Mouse (Mus musculus): ENCODE data around the gene Fastk. TPM values are rescaled to one million over a fixed set of nuclear protein-coding genes. Genes with fewer than 3 reads are reported as not detected.

The Fastk gene
- total RNA-seq (2021): 10 to 100 TPM; 89.8 to 91.1 TPM
- long read RNA-seq, experiment 1, transcript Fastk-201 (10 exons, 1,893 nt): major isoform, 83 of 150 reads
- long read RNA-seq, experiment 1, transcript Fastk-213 (9 exons, 2,552 nt): minor isoform, 7 of 150 reads
- long read RNA-seq, experiment 1, partial matches to known transcripts: 18 of 150 reads
- long read RNA-seq, experiment 1, other reads (novel, unspliced or antisense): 41 of 150 reads
- long read RNA-seq, experiment 2, transcript Fastk-201 (10 exons, 1,893 nt): major isoform, 46 of 85 reads
- long read RNA-seq, experiment 2, partial matches to known transcripts: 4 of 85 reads
- long read RNA-seq, experiment 2, other reads (novel, unspliced or antisense): 29 of 85 reads

DNA sequence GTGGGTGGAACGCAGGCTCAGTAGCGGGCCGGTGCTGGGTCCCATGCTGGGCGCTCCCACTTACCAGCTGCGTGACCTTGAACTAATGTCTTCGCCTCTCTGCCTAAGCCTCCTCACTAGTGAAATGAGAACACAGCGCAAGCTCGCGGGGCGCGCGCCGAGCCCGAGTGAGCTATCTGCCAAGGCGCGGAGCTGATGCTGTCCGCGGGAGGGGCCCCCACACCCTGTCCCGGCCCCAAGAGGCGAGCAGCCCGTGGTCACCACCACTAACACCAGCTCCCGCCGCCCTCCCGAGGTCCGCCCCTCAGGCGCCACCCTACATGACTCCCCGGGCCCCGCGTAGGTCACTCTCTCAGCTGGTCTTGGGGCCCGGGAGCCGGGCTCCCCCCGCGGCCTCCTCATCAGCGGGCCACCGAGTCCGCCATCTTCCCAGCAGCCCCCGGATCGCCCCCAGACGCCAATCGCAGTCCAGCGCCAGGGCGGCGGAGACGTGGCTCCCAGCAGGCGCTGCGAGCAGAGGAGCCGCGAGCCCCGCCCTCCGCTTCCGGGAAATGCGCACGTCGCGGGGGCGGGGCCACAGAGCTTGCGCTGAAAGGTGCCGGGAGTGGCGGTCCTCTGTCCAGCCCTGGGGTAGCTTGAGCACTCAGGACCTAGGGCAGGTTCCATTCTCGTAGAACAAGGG is at the start of gene Fastk:
TSS of gene Fastk (minus strand) at position 542 of the 682 bp plus-strand sequence.
- DNase-seq: peak; percentile 96 to 98

DNA sequence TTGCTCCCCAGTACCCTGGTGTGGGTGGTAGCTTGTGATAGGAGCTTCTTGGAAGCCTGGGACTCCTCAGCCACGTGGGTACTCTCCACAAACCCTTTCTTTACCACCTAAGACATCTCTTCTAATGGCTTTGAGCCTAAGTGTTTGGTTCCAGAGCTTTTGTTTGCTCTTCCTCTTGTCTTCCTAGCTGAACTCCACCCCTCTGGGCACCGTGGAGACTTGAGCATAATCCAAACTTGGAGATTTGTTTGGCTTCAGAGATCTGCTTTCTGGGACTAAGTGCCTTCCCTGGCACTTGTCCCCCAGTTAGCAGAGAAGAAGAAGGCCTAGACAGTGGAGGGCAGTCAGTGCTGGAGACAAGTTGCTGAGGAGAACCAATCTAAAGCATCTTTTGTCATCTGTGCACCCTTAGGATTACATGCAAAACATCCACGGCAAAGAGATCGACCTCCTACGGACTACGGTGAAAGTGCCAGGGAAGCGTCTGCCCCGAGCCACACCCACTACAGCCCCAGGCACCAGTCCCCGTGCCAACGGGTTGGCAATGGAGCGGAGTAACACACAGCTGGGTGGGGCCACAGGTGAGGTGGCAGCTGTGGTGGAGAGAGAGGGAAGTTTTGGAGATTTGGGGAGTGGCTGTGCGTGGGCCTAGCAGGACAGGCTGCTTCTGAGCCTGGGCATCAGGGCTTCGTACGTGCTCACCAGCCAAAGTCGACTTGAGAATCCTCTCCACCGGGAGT is 47.6 kb upstream of the Fastk start:
- no peak for DNase-seq

DNA sequence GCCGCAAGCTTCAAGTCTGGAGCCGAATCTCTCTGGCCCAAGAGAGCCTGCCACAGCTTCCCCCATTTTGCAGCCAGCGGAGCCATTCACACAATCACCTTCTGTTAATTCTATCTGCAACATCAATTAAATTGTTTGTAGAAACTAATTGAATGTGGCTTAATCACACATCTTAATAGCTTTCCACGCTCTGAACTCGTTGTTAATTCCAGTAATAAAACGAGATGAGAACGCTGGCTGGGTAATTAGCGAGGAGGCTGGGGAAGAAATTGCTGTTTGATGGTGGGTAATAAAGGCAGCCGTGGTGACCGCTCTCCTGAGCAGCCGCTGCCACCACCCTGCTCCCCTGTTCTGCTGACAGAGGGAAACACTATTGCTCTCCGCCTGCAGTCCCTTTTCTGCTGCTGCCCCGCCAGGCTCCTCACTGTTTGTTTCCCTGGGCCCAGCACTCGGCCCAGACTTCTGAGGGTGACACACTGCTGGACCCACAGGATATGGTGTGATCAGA is 45.4 kb upstream of the Fastk start:
- DNase-seq: no peak

DNA sequence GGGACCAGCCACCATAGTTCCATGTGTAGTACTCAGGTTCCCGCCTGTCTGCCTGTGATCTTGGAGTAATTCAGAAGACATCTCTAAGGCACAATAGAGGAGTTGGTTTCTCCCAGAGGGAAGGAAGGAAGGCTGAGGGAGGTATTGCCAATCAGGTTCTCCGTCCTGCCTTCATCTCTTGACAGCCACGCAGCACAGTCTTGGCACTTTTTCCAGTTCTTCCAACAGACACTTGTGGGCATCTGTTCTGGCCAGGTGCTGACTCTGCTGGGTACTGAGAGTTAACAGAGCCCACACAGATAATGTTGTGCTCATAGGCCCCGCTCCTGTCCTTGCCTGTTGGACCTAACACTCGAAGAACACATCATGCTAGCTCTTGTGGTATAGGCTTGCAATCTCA is 41.7 kb upstream of the Fastk start:
- DNase-seq: no peak

DNA sequence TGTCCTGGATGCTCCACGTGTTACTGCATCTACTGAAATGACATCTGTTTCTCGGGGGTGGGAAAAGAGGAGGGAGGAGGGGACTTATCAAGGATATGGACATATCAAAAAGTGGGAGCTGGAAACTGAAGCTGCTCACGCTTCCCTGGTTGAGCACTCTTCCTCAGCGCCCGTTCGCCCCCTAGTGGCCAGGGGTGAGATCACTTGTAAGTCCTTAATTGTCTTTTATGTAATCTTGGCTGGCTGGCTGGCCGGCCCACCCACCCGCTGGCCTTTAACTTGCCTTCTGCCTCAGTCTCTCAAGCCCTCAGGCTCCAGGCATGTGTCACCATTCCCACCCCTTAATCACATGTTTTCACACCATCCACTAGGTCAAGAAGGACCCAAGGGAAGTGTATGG is 41.0 kb upstream of the Fastk start:
- DNase-seq: peak; percentile 89 to 92

DNA sequence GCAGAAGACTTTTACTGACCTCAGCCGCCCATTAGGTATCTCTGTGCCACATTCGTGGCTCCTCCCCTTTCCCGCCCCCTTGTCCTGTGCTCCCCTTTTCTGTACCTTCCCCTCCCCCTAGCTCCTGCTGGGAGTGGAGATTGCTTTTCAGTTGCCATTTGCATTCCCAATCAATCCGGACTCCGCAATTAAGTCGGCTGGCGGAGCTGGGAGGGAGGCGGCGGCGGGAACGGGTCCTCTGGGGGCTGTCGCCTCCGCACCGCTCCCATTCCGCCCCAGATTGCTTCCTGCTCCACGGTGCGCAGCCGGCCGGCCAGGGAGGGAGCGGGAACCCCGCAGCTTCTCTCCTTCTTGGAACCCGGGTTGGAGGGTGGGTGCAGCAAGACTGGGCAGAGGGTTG is 39.9 kb upstream of the Fastk start:
- DNase-seq: no peak

DNA sequence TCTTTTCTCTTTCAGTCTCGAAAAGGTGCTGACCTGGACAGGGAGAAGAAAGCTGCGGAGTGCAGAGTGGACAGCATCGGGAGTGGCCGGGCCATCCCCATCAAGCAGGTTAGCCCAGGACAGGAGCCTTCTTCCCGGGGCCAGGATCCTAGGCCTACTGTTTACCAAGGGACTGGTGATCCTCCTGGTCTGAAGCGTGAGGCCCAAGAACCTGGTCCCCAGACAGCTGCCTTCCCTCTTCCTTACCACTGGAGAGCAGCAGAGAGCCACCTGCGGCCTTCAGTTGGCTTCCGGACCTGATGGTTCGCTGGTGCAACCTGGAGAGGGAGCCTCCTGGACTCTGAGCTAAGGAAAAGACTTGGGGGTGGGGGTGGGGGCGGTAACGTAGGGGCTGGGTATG is 38.2 kb upstream of the Fastk start:
- peak; percentile 60 to 70 for DNase-seq

DNA sequence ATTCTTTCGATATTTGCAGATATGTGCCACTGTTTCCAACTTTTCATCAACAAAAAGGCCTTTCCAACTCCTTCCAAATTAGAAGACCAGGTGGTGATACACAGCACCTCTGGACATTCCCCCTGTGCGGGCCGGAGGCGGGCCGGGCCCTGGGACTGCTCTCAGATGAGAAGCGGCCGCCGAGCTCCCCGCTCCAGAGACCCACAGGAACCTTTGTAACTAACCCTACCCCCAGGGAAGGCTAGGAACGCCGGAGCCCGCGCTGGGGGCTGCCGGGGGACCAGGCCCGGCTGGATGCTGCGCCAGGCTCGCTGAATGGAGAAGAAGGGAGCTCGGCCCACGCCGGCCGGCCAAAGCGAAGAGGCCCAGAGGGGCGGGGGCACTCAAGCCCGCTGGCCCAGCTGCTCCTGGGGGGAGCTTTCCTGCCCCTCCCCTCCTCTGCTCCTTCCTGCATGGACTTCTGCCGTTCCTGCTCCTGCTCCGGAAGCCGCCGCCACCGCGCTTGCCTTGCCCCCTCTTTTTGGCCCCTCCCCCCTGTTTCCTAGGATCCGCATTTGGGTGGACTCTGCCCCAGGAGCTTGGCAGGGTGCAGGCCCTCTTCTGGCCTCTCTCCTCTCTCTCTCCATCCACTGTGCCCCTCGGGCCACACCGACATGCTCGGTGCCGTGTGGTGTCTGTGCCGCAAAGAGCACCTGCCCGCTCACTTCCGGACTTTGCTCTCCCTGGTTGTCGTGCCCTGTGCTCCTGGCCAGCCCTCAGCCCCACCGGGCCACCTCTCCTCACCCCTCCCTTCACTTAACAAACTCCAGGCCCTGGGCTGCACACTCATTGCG is 37.4 kb upstream of the Fastk start:
- no peak for DNase-seq

DNA sequence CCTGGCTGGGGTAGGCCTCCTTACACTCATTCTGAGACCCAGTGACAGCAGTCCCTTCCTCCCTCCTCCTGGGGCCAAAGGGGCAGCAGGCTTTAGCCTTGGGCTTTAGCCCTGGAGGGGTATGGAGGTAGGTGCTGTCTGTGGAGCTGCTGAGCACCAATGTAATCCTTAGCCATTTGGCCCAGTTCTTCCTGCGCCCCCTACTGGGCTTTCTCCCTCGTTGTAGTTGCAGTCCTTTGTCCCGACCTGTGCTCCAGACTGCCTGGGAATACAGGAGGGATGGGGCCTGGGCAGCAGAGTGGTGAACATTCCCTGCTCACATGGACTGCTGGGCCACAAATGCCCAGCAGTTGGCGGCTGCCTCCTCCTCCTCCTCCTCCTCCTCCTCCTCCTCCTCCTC is 36.6 kb upstream of the Fastk start:
- peak; percentile 72 to 82 for DNase-seq

DNA sequence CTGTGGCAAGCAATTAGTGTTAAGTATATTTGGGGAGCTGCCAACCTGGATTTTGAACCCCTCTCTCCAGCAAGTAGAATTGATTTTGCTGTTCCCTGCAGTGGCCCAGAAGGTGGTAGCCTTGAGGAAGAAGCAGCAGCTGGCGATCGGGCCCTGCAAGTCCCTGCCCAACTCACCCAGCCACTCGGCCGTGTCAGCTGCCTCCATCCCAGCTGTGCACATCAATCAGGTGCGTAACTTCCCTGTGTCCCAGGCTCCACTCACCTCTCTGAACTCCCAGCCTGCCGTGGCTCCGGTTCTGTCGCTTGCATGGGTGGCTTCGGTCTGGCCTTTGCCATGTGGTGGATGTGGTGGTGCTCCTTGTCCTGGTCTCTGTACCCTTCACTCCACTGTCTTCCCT is 32.8 kb upstream of the Fastk start:
- DNase-seq: no peak

DNA sequence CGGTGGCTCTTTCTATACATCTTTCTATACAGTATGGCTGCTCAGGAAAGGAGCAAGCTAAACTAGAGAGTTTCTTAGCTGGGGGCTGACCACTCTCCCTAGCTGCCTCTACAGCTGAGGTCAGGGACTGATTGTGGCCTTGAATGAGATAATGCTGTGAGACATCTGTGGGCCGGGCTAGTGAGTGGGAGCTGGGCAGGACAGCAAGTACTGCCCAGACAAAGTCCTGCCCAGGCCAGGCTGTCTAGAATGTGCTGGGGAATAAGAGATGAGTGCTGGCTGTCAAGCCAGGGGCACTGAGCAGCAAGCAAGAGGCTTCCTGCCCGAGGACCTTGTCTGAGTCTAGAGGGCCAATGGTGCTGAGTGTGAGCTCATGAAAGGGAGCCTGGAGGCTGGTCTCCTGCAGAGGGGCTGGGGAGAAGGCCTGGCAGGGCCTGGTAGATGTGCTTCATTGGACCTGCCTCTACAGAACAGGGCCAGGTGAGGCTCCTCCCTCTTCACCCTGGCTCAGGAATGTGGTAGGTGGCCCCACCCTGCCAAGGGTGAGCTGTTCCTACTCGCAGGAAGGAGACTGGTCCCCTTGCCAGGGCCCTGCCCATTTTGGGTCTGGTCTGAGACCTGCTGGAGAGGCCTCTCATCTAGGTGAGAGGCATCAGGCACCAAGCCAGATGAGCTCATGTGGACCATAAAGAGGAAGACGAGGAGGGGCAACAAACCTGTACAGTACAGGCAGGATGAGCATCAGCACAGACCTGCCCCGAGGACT is 30.6 kb upstream of the Fastk start:
- DNase-seq: peak; percentile 81 to 84

DNA sequence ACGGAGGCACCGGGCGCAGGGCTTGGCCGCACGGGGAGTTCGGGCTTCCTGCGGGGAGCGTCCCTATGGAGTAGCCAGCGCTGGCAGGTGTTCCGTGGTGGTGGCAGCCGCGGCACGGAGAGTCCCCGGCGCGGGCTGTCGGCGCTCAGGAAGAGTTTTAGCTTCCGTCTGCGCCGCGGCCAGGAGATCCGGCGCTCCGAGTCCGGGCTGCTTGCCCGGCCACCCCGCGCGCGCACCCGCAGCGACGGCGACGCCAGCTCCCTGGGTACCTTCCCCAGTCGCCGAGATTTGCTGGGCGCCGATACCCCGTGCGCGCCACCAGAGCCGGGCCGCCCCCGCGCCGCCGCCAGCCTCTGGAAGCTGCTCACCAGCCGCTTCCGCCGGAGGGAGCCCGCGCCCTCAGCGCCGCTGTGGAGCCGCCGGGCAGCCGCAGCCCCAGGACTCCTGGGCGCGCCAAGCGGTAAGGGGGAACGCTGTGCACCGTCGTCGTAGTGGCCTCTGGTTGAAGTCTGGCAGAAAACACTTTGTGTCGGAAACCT is 29.7 kb upstream of the Fastk start:
- DNase-seq: peak; percentile 81 to 85

DNA sequence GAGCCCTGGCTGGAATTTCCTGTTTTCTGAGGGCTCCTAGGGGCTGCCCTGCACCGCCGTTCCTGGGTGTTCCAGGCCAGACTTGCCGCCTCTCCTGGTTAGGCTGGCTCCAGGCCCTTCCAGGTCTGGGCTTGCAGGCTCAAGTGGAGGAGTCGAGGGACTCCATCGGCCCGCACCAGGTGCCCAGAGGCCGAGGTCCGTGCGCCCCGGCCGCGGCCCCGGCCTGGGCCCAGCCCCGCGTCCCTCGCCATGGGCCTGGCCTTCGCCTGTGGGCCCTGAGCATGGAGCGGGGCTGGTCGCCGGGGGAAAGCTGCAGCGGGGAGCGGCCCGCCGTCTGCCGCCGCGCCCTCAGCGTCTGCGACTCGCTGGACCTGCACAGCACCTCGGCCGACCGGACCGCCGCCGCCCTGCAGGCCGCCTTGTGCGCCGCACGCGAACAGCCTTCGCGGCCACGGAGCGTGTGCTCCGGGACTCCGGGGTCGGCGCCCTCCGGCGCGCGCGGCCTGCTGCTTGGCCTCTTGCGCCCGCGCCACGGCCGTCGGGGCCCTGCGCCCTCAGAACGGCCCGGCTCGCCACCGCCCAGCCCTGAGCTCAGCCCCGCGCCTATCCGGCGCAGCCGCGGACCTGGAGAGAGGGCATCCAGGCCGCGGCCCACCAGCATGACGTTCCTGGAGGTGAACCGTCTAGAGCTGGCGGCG is 29.1 kb upstream of the Fastk start:
- DNase-seq: peak; percentile 45 to 58

DNA sequence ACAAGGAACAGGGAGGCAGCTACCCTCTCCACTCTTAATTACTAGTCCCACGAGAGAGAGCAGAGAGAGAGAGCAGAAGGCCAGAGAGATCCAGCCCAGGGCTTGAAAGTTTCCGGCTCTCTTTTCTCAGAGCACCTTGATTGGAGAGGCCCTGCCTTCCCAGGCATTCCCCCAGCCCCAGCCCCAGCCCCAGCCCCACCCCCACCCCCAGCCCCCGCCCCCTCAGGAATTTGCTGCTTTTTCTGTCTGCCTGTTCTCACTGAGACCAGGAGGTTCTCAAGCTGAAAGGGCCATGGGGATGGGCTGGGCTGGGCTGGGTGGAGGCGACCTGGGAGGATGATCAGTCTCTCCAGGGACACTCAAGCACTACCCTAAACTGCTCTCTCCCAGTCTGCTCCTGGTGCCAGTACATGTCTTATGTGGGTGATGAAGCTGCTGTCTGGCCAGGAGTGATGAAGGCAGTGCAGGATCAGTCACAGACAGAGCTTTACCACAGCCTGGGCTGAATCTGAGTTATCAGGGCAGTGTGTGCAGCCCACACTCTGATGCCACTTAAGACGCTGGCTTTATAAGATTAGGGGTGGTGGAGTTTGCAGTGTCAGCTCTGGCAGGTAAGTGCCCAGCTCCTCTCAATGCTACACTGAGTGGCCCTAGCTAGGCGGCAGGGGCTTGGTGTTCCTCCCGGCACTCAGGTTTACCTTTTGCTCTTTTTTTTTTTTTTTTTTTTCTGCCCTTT is 28.0 kb upstream of the Fastk start:
- no peak for DNase-seq

DNA sequence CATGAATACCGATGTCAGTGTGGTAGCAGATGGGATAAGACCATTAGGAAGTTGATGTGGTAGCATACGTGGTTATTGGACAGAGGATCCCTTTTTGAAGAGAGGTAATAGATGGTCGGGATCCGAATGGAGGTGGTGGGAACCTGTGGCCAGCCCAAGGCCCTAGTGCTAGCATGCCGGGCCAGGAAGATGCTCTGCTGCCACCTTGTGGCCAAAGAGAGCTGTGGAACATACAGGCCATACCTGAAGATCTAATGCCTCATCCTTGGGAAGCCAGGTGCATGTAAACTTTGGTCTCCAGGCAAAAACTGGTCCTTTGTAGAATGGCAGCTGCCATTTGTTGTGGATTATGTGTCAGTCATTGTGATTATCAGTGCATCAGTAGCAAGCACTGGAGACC is 25.5 kb upstream of the Fastk start:
- peak; percentile 81 to 89 for DNase-seq

DNA sequence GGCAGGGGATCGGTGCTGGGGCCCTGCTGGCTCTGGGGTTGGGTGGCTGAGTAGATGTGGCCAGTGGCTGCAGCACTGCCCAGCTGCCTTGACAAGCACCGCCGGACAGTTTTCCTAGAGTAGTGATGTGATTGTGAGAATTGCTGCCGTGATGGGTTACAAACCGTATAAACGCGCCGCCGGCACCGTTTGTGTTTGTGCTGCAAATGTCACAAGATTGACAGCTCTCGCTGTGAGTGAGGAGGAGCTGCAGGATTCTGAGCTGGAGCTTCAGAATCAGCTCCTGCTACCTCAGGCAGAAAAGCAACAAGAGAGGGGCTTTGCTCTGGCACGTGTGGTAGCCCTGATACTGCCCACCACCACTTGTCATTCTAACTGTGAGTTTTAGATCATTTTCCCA is 21.7 kb upstream of the Fastk start:
- DNase-seq: no peak

DNA sequence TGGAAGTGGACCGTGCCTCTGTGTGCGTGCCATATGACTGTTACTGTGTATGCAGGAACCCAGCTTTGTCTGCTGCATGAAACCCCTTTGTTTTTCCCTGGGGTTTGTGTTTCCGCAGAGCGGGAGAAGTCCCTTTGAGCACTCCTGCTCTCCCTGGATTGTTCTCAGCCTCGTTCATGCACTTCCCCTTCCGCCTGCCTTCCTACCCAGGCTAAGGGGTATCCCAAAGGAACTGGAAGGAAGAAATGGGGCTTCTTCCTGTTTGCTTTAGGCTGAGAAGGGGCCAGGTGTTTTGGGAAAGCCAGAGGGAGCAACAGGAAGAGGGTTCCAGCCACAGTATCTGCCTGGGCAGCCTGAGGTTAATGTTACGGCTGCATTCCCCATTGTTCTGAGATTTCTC is 10.5 kb upstream of the Fastk start:
- no peak for DNase-seq

DNA sequence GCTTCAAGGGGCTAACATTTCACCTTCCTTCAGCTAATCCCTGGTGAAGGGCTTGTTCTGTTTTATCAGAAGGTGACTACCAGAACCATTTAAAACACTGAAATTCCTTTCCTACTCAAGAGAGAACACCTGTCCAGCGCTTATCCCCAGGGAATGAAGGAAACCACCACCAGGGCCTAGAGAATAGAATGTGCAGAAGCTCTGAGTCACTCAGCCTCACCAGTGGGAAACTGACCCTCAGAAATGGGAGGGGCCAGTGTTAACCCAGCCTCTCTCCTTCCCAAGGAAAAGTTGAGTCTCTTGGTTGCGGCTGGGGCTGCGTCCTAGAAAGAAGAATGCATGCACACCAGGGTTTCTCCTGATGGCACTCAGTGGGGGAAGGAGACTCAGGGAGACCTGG is 10.0 kb upstream of the Fastk start:
- peak; percentile 59 to 62 for DNase-seq

DNA sequence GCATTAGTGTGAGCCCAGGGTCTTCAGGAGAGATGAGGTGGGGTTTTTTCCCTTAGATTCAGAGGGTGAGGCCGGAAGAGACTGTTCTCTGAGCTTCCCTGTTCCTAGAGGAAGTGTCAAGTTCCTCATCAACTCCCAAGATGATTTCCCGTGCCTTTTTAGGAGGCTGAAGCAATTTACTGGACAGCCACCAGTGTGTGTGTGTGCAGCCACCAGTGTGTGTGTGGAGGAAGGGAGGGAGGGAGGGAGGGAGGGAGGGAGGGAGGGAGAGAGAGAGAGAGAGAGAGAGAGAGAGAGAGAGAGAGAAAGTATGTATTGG is 8.9 kb upstream of the Fastk start:
- DNase-seq: no peak
